Mouse (Mus musculus) forebrain, embryonic 10.5 days (tissue): ENCODE measurements around the gene Hyal3. TPM values are rescaled to one million over a fixed set of nuclear protein-coding genes. Genes with fewer than 3 reads are reported as not detected.
"Not testable (repeated sequence)": the region's sequence is repeated elsewhere in the genome, so short reads cannot be mapped to it uniquely, and the experiment has no call there.

Experiments used
- DNase-seq: peaks from one replicate; pipeline ENCODE4 v3.0.0-alpha.2; 2017; ENCODE audit warnings: low spot score; ENCODE audit errors: extremely low spot score
- H3K27ac ChIP-seq: fragments of 300-500 bp; sonication (generic); 2 replicates; pipeline ENCODE4 v1.5.1; 2016; ENCODE audit warnings: mild to moderate bottlenecking
- H3K27me3 ChIP-seq: fragments of 300-500 bp; sonication (generic); 2 replicates; pipeline ENCODE4 v1.6.1; 2016; ENCODE audit warnings: mild to moderate bottlenecking; ENCODE audit not compliant: poor library complexity, severe bottlenecking
- H3K36me3 ChIP-seq: fragments of 300-500 bp; sonication (generic); replicated peaks from 2 replicates; pipeline ENCODE4 v1.6.1; 2016; ENCODE audit warnings: mild to moderate bottlenecking, moderate library complexity
- H3K4me1 ChIP-seq: fragments of 300-500 bp; sonication (generic); 2 replicates; pipeline ENCODE4 v1.6.1; 2016
- H3K4me3 ChIP-seq: fragments of 300-500 bp; sonication (generic); 2 replicates; pipeline ENCODE4 v1.5.1; 2016; ENCODE audit warnings: mild to moderate bottlenecking, moderate library complexity
- H3K9me3 ChIP-seq: fragments of 300-500 bp; sonication (generic); 2 replicates; pipeline ENCODE4 v1.6.1; 2016; ENCODE audit warnings: mild to moderate bottlenecking, moderate library complexity
- WGBS: fragments of 180-500 bp; shearing (Covaris S2); methylation state at CpG from one replicate; pipeline ENCODE4 v1.1.7; 2016; 5-methylcytosine and 5-hydroxymethylcytosine counted together
- polyA plus RNA-seq: library from polyadenylated mRNA; unstranded; fragments of >200 nt; fragmentation: Nextera tagmentation; extraction: Ambion mirVana; gene quantifications from 2 replicates; pipeline ENCODE4 v1.2.1, GENCODE M21; 2016

Hyal3 gene
- polyA plus RNA-seq, 1 experiment from 2014 or later, result 0.42 TPM

DNA sequence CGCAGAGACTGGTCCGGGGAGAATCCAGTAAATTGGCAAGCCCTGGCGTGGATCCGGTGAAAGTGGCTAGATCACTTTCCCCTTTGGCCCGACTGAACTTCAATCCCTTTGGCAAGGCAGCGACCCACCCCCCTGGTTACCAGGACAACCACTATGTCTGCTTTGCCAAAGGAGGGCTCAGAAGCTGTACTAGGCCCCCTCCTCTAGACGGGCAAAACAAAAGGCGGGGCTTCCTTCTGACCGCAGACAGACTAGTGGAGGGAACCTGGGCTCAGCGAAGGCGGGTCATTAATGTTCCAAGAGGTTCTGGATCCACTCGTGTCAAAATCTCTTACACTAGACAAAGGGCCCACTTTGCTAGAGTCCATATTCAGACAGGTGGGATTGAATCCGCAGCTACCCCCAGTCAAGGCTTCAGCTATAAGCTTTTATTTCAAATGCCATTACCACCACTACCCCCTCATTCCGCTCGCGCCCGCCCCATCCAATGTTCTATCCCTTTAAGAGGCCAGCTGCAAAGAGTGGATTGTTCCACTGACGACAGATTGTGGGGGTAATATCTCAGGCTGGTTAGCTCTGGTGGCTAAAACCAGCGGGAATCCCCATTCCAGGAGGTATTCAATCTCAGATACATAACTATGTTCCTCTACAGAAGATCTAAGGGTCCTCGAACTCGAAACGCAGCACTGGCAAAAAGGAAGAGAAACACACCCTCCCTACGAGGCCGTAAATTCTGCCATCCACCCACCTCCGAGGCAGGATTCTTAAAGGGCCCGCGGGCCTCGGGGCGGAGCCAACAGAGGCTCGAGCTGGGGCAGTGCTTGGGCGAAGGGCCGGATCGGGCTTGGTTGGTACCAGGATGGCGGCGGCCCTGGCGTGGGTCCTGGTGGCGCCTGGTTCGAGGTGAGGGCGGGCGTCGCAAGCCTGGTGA lies 12.0 kb upstream of the Hyal3 start:
- Histone ChIP-seq H3K4me3 (peak overlapping the region; percentile 93), H3K4me1 (peaks cover 78% of the 10 kb centered on the region), H3K9me3 (peaks cover 2% of the 10 kb centered on the region; the same call in 1 of the 2 replicates), H3K36me3 (peaks cover 63% of the 10 kb centered on the region), H3K27me3 (no peaks in the 10 kb centered on the region), H3K27ac (peak overlapping the region; percentile 94)
- peak; percentile 90 for DNase-seq
- under 1% methylated on average over 41 of the region's 41 CpGs for WGBS

DNA sequence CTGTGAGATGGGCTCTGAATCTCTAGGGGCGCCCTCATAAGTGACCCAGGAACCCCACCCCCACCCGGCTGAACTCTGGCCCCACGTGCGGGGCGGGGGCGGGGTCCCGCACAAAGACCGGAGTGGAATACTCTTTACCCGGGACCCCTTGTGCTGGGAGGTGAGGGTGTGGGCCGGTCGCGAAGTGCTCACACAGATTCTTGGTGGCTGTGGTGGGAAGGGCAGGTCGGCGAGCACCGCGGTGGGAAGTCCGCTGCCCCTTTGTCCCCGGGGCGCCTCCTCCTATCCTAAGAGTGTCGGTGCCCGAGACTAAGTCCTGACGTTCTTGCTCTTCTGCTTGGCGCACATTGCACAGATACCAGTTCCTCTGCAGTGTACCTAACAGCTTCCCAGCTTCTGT lies 11.3 kb upstream of the Hyal3 start:
- Histone ChIP-seq H3K9me3 (peaks cover 3% of the 10 kb centered on the region; the same call in 1 of the 2 replicates), H3K27ac (peak overlapping the region; percentile 94), H3K4me3 (peak overlapping the region; percentile 93), H3K36me3 (peaks cover 68% of the 10 kb centered on the region), H3K27me3 (no peaks in the 10 kb centered on the region), H3K4me1 (peaks cover 71% of the 10 kb centered on the region)
- DNase-seq, result no peak
- under 1% methylated on average over 23 of the region's 23 CpGs for WGBS

DNA sequence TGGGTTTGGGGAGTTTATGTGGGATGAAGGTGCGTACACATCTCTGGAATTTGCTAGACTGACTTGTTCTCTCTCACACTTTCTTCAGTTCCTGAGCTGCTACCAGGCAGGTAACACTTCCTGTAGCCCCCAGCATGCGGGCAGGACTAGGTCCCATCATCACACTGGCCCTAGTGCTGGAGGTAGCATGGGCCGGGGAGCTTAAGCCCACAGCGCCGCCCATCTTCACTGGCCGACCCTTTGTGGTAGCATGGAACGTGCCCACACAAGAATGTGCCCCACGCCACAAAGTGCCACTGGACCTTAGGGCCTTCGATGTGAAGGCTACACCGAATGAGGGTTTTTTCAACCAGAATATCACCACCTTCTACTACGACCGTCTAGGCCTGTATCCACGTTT lies 10.6 kb upstream of the Hyal3 start:
- Histone ChIP-seq H3K27me3 (no peaks in the 10 kb centered on the region), H3K9me3 (peaks cover 3% of the 10 kb centered on the region; the same call in 1 of the 2 replicates), H3K27ac (peak overlapping the region; percentile 94), H3K4me1 (peaks cover 64% of the 10 kb centered on the region), H3K4me3 (peak overlapping the region; percentile 93), H3K36me3 (peaks cover 68% of the 10 kb centered on the region)
- WGBS, result 63% methylated on average over 13 of the region's 13 CpGs
- no peak for DNase-seq

DNA sequence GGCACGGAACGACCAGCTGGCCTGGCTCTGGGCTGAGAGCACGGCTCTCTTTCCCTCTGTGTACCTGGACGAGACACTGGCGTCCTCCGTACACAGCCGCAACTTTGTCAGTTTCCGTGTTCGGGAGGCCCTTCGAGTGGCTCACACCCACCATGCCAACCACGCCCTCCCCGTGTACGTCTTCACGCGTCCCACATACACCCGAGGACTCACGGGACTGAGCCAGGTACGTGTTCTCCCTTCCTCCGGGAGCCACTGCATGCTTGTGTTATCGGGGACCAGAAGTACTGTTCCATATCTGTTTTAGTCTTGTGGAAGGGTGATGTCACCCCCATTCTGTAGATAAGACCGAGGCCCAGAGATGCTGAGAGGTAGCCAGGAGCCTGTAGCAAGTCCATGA lies 9.8 kb upstream of the Hyal3 start:
- Histone ChIP-seq H3K27me3 (no peaks in the 10 kb centered on the region), H3K4me3 (peak overlapping the region; percentile 93), H3K36me3 (peaks cover 64% of the 10 kb centered on the region), H3K4me1 (peaks cover 61% of the 10 kb centered on the region), H3K27ac (peak overlapping the region; percentile 94), H3K9me3 (peaks cover 3% of the 10 kb centered on the region; the same call in 1 of the 2 replicates)
- no peak for DNase-seq
- WGBS, result 94% methylated on average over 21 of the region's 21 CpGs

DNA sequence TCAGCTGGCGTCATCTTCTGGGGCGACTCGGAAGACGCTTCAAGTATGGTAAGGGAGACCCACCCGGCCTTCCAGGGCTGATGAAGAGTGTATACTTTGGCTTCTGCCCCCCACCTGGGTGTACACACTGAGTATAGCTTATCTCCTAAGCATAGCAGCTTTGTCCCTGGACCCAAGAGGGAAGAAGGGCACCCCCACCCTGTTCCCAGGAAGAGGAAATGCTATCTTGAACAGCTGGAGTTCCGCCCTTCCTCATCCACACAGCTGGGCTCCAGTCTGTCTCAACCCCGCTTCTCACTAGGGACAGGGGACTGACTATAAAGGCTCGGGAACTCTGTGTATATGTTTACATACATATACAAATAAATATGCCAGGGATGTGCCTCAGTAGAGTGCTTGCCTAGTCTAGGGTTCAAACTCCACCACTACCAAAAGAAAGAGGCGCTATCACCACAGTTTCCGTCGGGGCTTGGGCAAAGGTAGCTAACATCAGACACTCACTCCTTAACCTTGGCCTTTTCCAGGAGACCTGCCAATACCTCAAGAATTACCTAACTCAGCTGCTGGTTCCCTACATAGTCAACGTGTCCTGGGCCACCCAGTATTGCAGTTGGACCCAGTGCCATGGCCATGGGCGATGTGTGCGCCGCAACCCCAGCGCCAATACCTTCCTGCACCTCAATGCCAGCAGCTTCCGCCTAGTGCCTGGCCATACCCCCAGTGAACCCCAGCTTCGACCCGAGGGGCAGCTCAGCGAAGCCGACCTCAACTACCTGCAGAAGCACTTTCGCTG lies 8.9 kb upstream of the Hyal3 start:
- Histone ChIP-seq H3K36me3 (peaks cover 57% of the 10 kb centered on the region), H3K27me3 (no peaks in the 10 kb centered on the region), H3K4me3 (peak overlapping the region; percentile 93), H3K27ac (no peak overlapping the region), H3K9me3 (peaks cover 3% of the 10 kb centered on the region; the same call in 1 of the 2 replicates), H3K4me1 (peaks cover 61% of the 10 kb centered on the region)
- WGBS, result 93% methylated on average over 22 of the region's 22 CpGs
- DNase-seq, result no peak

DNA sequence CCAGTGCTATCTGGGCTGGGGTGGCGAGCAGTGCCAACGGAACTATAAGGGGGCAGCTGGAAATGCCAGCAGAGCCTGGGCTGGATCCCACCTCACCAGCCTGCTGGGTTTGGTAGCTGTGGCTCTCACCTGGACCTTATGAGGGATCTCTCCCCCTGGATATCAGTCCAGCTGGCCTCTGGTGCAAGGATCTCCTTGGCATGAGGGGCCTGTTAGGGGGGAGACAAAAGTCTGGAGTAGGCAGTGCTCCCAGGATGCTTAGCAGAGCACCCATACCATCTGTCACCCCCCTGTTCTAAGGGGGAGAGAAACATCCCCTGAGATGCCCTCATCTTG lies 8.3 kb upstream of the Hyal3 start:
- Histone ChIP-seq H3K27ac (no peak overlapping the region), H3K27me3 (no peaks in the 10 kb centered on the region), H3K9me3 (peaks cover 3% of the 10 kb centered on the region; the same call in 1 of the 2 replicates), H3K36me3 (peaks cover 56% of the 10 kb centered on the region), H3K4me1 (peaks cover 61% of the 10 kb centered on the region), H3K4me3 (no peak overlapping the region)
- 97% methylated on average over 2 of the region's 2 CpGs for WGBS
- DNase-seq, result no peak

DNA sequence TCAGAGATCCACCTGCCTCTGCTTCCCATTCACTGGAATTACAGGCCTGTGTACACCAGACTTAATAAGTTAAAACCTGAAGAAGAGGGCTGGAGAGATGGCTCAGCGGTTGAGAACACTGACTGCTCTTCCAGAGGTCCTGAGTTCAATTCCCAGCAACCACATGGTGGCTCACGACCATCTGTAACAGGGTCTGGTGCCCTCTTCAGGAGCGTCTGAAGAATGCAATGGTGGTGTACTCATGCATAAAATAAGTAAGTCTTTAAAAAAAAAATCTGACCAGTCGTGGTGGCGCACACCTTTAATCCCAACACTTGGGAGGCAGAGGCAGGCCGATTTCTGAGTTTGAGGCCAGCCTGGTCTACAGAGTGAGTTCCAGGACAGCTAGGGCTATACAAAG lies 6.8 kb upstream of the Hyal3 start:
- H3K27me3 ChIP-seq, H3K27ac ChIP-seq, H3K9me3 ChIP-seq, DNase-seq, H3K4me3 ChIP-seq: not testable (repeated sequence)
- WGBS, result 80% methylated on average over 6 of the region's 6 CpGs
- Histone ChIP-seq H3K4me1 (peaks cover 62% of the 10 kb centered on the region), H3K36me3 (peaks cover 56% of the 10 kb centered on the region)

DNA sequence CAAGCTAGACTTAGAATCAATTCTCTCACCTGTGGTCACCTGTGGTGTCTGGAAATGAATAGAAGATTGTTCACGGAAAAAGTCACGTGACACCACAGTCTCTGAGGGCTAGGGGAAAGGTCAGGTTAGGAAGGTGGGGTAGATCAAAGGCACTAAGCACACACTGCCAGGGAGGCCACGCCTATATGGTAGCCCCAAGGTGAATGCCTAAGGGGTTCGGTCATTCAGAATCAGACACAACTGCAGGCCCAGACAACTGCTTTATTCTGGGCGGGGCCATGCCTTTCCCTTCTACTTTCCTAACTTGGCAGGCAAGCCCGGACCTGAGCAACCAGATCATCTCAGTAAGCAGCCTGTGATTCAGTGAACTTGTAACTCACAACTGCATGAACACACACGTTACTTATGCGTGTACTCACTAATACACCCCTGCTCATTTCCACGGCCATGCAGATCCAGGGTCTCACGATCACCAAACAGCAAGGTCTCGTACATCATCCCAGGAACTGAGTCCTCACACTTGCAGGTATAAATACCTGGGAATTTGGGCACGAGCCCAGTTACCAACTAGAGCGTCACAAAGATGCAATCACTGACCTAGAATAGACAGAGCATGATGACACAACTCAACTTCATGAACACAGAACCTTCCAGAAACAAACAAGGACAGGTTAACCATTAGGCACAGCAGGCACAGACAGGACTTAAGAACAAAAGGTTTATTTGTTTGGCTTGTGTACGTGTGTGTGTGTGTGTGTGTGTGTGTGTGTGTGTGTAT lies 4.8 kb upstream of the Hyal3 start:
- Histone ChIP-seq H3K4me1 (peaks cover 69% of the 10 kb centered on the region), H3K36me3 (peaks cover 53% of the 10 kb centered on the region), H3K4me3 (no peak overlapping the region), H3K27ac (peak overlapping the region; percentile 86), H3K9me3 (peaks cover 3% of the 10 kb centered on the region; the same call in 1 of the 2 replicates), H3K27me3 (no peaks in the 10 kb centered on the region)
- no peak for DNase-seq
- 86% methylated on average over 14 of the region's 14 CpGs for WGBS

DNA sequence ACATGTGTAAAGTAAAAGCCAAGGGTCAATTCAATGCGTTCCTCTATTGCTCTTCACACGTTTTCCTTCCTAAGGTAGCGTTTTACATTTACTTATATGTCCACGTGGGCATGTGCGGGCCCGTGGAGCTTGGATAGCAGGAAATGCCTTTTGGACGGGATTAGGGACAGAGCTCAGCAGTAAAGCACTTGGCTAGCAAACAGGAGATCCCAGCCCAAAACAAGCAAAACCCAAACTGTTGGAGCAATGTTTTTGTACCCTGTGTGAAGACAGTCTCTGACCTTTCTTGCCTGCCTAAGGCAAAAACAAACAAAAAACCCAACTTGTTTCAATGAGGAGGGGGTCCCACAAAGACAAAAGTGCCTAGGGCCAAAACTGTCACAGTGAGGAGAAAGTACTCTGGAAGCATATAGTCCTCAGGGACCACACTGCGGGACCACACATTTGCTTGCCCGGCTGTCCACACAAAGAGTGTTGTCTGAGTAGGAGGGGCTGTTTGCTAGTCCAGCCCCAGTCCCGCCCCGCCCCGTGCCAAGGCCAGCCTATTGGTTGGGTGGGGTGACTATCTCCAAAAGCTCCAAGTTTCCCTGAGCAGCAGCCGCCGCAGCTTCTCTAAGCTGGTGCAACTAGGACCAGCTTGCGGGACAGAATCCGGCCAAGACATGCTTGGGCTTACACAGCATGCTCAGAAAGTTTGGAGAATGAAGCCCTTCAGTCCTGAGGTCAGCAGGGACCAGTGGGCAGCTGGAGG lies 4.1 kb upstream of the Hyal3 start, which contains the start of gene Hyal1:
TSS of gene Hyal1 (plus strand) at position 571 of the 751 bp plus-strand sequence.
- Histone ChIP-seq H3K27me3 (no peaks in the 10 kb centered on the region), H3K4me1 (peaks cover 69% of the 10 kb centered on the region), H3K27ac (peak within 1 kb of the TSS; percentile 86), H3K4me3 (peak within 1 kb of the TSS; percentile 52), H3K36me3 (peaks cover 45% of the 10 kb centered on the region), H3K9me3 (peaks cover 3% of the 10 kb centered on the region; the same call in 1 of the 2 replicates)
- peak; percentile 87 for DNase-seq
- WGBS, result 27% methylated on average over 16 of the region's 16 CpGs

DNA sequence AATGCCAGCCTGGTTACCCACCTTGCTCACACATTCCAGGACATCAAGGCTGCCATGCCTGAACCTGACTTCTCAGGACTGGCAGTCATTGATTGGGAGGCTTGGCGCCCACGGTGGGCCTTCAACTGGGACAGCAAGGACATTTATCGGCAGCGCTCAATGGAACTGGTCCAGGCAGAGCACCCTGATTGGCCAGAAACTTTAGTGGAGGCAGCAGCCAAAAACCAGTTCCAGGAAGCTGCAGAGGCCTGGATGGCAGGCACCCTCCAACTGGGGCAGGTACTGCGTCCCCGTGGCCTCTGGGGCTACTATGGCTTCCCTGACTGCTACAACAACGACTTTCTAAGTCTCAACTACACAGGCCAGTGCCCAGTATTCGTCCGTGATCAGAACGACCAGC lies 2.7 kb upstream of the Hyal3 start:
- peaks cover 3% of the 10 kb centered on the region; the same call in 1 of the 2 replicates for H3K9me3 ChIP-seq
- H3K27ac ChIP-seq, result no peak overlapping the region
- no peak for DNase-seq
- 94% methylated on average over 10 of the region's 10 CpGs for WGBS
- H3K36me3 ChIP-seq, result peaks cover 36% of the 10 kb centered on the region
- H3K4me1 ChIP-seq, result peaks cover 69% of the 10 kb centered on the region
- no peaks in the 10 kb centered on the region for H3K27me3 ChIP-seq
- H3K4me3 ChIP-seq, result no peak overlapping the region

DNA sequence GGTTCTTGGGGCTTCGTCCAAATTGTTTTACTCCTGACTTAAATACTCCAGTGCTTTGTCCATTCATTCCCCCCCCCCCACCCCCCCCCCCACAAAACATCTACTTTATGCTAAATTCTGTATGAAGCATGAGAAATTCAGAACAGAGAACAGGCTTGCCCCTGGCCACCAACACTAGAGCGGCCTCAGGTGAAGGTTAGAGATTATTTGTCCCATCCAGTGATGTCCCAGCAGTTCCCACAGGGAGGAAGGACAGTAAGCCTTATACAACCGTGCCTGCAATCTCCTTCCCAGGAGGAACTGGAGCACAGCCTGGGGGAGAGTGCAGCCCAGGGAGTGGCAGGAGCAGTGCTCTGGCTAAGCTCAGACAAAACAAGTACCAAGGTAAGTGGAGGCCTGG lies 2.0 kb upstream of the Hyal3 start, which contains the start of gene Naa80:
TSS of gene Naa80 (plus strand) at position 301 of the 400 bp plus-strand sequence.
- H3K9me3 ChIP-seq, result peaks cover 2% of the 10 kb centered on the region; the same call in 1 of the 2 replicates
- peak within 1 kb of the TSS; percentile 92 for H3K27ac ChIP-seq
- peak within 1 kb of the TSS; percentile 4; the same call in 1 of the 2 replicates for H3K4me3 ChIP-seq
- WGBS, result 88% methylated on average over 3 of the region's 3 CpGs
- peaks cover 69% of the 10 kb centered on the region for H3K4me1 ChIP-seq
- H3K36me3 ChIP-seq, result peaks cover 36% of the 10 kb centered on the region
- H3K27me3 ChIP-seq, result no peaks in the 10 kb centered on the region
- DNase-seq, result no peak
